Mouse (Mus musculus): Measurements from ENCODE around the gene Phldb2. TPM values are rescaled to one million over a fixed set of nuclear protein-coding genes. Genes with fewer than 3 reads are reported as not detected.

Phldb2 gene
- total and polyA plus RNA-seq, 3 experiments: 0.04 TPM; not detected in 2

DNA sequence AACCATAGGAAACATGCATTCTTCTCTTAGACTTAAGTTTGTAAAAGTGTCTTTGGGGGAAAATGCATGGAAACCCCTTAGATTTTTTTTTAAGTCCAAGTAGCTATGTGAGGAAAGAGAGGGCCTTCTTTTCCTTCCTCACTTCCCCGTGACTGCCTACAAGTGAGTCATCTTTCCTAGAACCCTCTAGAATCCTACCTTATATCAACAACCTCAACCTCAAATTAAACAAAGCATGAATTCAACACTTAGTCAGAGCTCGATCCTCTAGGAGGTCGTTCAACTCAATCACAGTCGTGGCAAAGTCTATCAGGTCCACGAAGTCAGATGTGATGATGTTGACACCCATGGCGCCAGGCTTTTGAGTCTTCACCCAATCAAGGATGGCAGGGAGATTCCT is 11.4 kb upstream of the Phldb2 start:
- no peak for DNase-seq (ENCODE audit: extremely low read depth)
- Histone ChIP-seq H3K79me2 (replicated peaks; ENCODE audit: control insufficient read depth, extremely low read depth, insufficient read depth, poor library complexity, severe bottlenecking) (no peaks in the 10 kb centered on the region), H3K4me2 (ENCODE audit: insufficient read depth, low read depth, poor library complexity, severe bottlenecking) (no peak overlapping the region), H3K9ac (ENCODE audit: insufficient read depth, low read depth) (no peak overlapping the region), H3K9me3 (replicated peaks; ENCODE audit: low read length) (no peaks in the 10 kb centered on the region), H3K27ac (ENCODE audit: insufficient read depth, low read depth) (no peak overlapping the region), H3K27me3 (replicated peaks) (no peaks in the 10 kb centered on the region), H3K36me3 (replicated peaks in 1 of 2; ENCODE audit: control insufficient read depth in 1 of 2, insufficient read depth in 1 of 2, low read length in 1 of 2) (no peaks in the 10 kb centered on the region), H3K4me1 (ENCODE audit: control insufficient read depth in 1 of 2, insufficient read depth in 2 of 2) (peaks cover 0 to 2% of the 10 kb centered on the region in 2 experiments; a peak in 3 of 4 replicates), H3K4me3 (replicated peaks in 1 of 3; ENCODE audit: low read depth in 2 of 3, low read length in 2 of 3, poor library complexity in 1 of 3) (no peak overlapping the region)
- TF ChIP-seq SIN3A (IDR thresholded peaks at IDR 0.05; ENCODE audit: low read length) (no peak), CTCF (conservative IDR thresholded peaks at IDR 0.05 in 1 of 2, IDR thresholded peaks at IDR 0.05 in 1 of 2; ENCODE audit: low read depth in 2 of 2, low read length in 2 of 2) (no peak), MAZ (IDR thresholded peaks at IDR 0.05; ENCODE audit: low read depth, low read length) (no peak), TCF12 (IDR thresholded peaks at IDR 0.05; ENCODE audit: low read depth, low read length) (no peak), GABPA (IDR thresholded peaks at IDR 0.05; ENCODE audit: insufficient replicate concordance, low read depth, low read length) (no peak), HCFC1 (IDR thresholded peaks at IDR 0.05; ENCODE audit: low read depth, low read length) (no peak)
- dilution Hi-C loops (cut with MboI; ENCODE audit: extremely low pct_ligation_motif_present, extremely low pct_unique_long_range_greater_than_20kb, low sequenced_read_pairs) (no loop called here), in situ Hi-C loops (cut with MboI; ENCODE audit: low pct_ligation_motif_present, low pct_unique_long_range_greater_than_20kb, low sequenced_read_pairs) (loop anchor here (5.0 kb wide), 1 partner anchor 212 kb away; no protein-coding TSS in a partner anchor)

DNA sequence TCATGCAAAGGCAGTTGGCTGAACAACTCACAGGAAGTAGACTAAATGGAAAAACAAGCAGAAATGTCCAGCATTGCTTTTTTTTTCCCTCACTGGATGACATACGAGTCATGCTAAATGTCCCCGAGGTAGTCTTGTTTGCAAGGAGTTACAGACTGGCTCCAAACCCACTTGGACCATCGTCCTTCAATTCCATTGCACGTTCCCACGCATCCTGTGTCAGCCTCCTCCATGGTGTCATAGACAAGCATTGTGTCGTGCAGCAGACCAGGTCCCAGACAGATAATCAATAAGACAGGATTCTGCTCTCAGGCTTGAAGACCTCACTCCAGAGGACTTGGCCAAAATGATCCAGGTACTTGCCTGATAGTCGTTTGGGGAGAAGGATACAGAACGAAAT is 10.4 kb upstream of the Phldb2 start:
- Histone ChIP-seq H3K36me3 (replicated peaks in 1 of 2; ENCODE audit: control insufficient read depth in 1 of 2, insufficient read depth in 1 of 2, low read length in 1 of 2) (no peaks in the 10 kb centered on the region), H3K27ac (ENCODE audit: insufficient read depth, low read depth) (no peak overlapping the region), H3K4me3 (replicated peaks in 1 of 3; ENCODE audit: low read depth in 2 of 3, low read length in 2 of 3, poor library complexity in 1 of 3) (no peak overlapping the region), H3K27me3 (replicated peaks) (no peaks in the 10 kb centered on the region), H3K4me2 (ENCODE audit: insufficient read depth, low read depth, poor library complexity, severe bottlenecking) (no peak overlapping the region), H3K79me2 (replicated peaks; ENCODE audit: control insufficient read depth, extremely low read depth, insufficient read depth, poor library complexity, severe bottlenecking) (no peaks in the 10 kb centered on the region), H3K4me1 (ENCODE audit: control insufficient read depth in 1 of 2, insufficient read depth in 2 of 2) (peaks cover 0 to 2% of the 10 kb centered on the region in 2 experiments; a peak in 3 of 4 replicates), H3K9me3 (replicated peaks; ENCODE audit: low read length) (no peaks in the 10 kb centered on the region), H3K9ac (ENCODE audit: insufficient read depth, low read depth) (no peak overlapping the region)
- in situ Hi-C loops (cut with MboI; ENCODE audit: low pct_ligation_motif_present, low pct_unique_long_range_greater_than_20kb, low sequenced_read_pairs) (no loop called here), dilution Hi-C loops (cut with MboI; ENCODE audit: extremely low pct_ligation_motif_present, extremely low pct_unique_long_range_greater_than_20kb, low sequenced_read_pairs) (no loop called here)
- no peak for DNase-seq (ENCODE audit: extremely low read depth)
- TF ChIP-seq POLR2AphosphoS2 (IDR thresholded peaks at IDR 0.05; ENCODE audit: low read depth, low read length): no peak
- TF ChIP-seq JUN (IDR thresholded peaks at IDR 0.05; ENCODE audit: insufficient read depth, low read depth, low read length): no peak
- TF ChIP-seq CHD1 (IDR thresholded peaks at IDR 0.05; ENCODE audit: low read depth, low read length): no peak
- no peak for TF ChIP-seq UBTF (IDR thresholded peaks at IDR 0.05; ENCODE audit: low read depth, low read length)
- TF ChIP-seq POLR2A (IDR thresholded peaks at IDR 0.05; ENCODE audit: low read depth, low read length): no peak
- no peak for TF ChIP-seq ELF1 (IDR thresholded peaks at IDR 0.05; ENCODE audit: low read depth, low read length)
- TF ChIP-seq MYC (IDR thresholded peaks at IDR 0.05; ENCODE audit: low read depth, low read length): no peak
- no peak for TF ChIP-seq NRF1 (IDR thresholded peaks at IDR 0.05; ENCODE audit: low read depth, low read length)
- TF ChIP-seq HCFC1 (IDR thresholded peaks at IDR 0.05; ENCODE audit: low read depth, low read length): no peak
- no peak for TF ChIP-seq E2F4 (IDR thresholded peaks at IDR 0.05; ENCODE audit: insufficient replicate concordance, low read depth, low read length)
- no peak for TF ChIP-seq JUND (conservative IDR thresholded peaks at IDR 0.05; ENCODE audit: low read depth, low read length)
- no peak for TF ChIP-seq USF1 (IDR thresholded peaks at IDR 0.05; ENCODE audit: low read depth, low read length)
- TF ChIP-seq BHLHE40 (IDR thresholded peaks at IDR 0.05; ENCODE audit: low read depth, low read length): no peak
- TF ChIP-seq MAZ (IDR thresholded peaks at IDR 0.05; ENCODE audit: low read depth, low read length): no peak
- no peak for TF ChIP-seq MEF2A (IDR thresholded peaks at IDR 0.05; ENCODE audit: borderline replicate concordance, low read depth, low read length)
- no peak for TF ChIP-seq RAD21 (IDR thresholded peaks at IDR 0.05; ENCODE audit: low read depth, low read length)
- TF ChIP-seq CHD2 (IDR thresholded peaks at IDR 0.05; ENCODE audit: low read length): no peak
- no peak for TF ChIP-seq GABPA (IDR thresholded peaks at IDR 0.05; ENCODE audit: insufficient replicate concordance, low read depth, low read length)
- no peak for TF ChIP-seq MAFK (IDR thresholded peaks at IDR 0.05; ENCODE audit: insufficient replicate concordance, low read length)
- no peak for TF ChIP-seq MXI1 (IDR thresholded peaks at IDR 0.05; ENCODE audit: low read depth, low read length)
